Mouse (Mus musculus) granulocyte monocyte progenitor cell, adult 5-6 weeks (primary cell): ENCODE results near the gene Gm32742. TPM values are rescaled to one million over a fixed set of nuclear protein-coding genes. Genes with fewer than 3 reads are reported as not detected.

Source experiments
- total RNA-seq, 2 experiments: library from RNA; stranded (forward) in 1 of 2; stranded (reverse) in 1 of 2; fragments of 200-712, 200-1000 nt in 1 of 2; fragments of >200 nt in 1 of 2; fragmentation: Nextera tagmentation in 1 of 2; gene quantifications; 2 replicates each; pipeline ENCODE4 v1.2.3; 2014 to 2017

The Gm32742 gene
- total RNA-seq, 2 experiments from 2014 or later = 0.21 TPM; not detected in 1

Other genes with a start within 250 kb of the Gm32742 start
- gene Sik2, start 156.4 kb downstream of the Gm32742 start, total RNA-seq (2014; fragmentation: Nextera tagmentation) = 42.5 and 55.4 TPM in 2 replicates
- gene Sik2, start 156.4 kb downstream of the Gm32742 start, total RNA-seq (2017) = 15.5 and 17.5 TPM in 2 replicates
- not detected in 2 replicates for gene Btg4, start 104.6 kb downstream of the Gm32742 start, total RNA-seq (2014; fragmentation: Nextera tagmentation)
- gene Btg4, start 104.6 kb downstream of the Gm32742 start, total RNA-seq (2017) = not detected in 2 replicates
- gene Layn, start 88.4 kb downstream of the Gm32742 start, total RNA-seq (2014; fragmentation: Nextera tagmentation) = 5.2 and 12.4 TPM in 2 replicates
- 17.6 and 35.0 TPM in 2 replicates for gene Layn, start 88.4 kb downstream of the Gm32742 start, total RNA-seq (2017)
- not detected in 2 replicates for gene 4833427G06Rik, start 63.4 kb downstream of the Gm32742 start, total RNA-seq (2014; fragmentation: Nextera tagmentation)
- not detected in 2 replicates for gene 4833427G06Rik, start 63.4 kb downstream of the Gm32742 start, total RNA-seq (2017)
- gene Pou2af1, start 48.2 kb upstream of the Gm32742 start, total RNA-seq (2014; fragmentation: Nextera tagmentation) = not detected in 2 replicates
- gene Pou2af1, start 48.2 kb upstream of the Gm32742 start, total RNA-seq (2017) = not detected in 2 replicates
- gene Colca2, start 113.1 kb upstream of the Gm32742 start, total RNA-seq (2014; fragmentation: Nextera tagmentation) = 1.1 TPM in 1 of 2 replicates, not detected in the other
- not detected in 2 replicates for gene Colca2, start 113.1 kb upstream of the Gm32742 start, total RNA-seq (2017)
- not detected in 2 replicates for gene 1810046K07Rik, start 163.4 kb upstream of the Gm32742 start, total RNA-seq (2014; fragmentation: Nextera tagmentation)
- not detected in 2 replicates for gene 1810046K07Rik, start 163.4 kb upstream of the Gm32742 start, total RNA-seq (2017)